Mouse (Mus musculus): ENCODE measurements around the gene Lrrc3. TPM values are rescaled to one million over a fixed set of nuclear protein-coding genes. Genes with fewer than 3 reads are reported as not detected.

Gene Lrrc3
- polyA plus RNA-seq, 1 experiment from 2014 or later: 3.7 TPM

Other genes with a start within 250 kb of the Lrrc3 start
- 1.0 and 1.3 TPM in 2 replicates for gene Tspear, start 216.0 kb downstream of the Lrrc3 start, polyA plus RNA-seq (2014; fragmentation: Nextera tagmentation; extraction: Ambion mirVana)
- not detected in 2 replicates for gene Gm19402, start 211.8 kb downstream of the Lrrc3 start, polyA plus RNA-seq (2014; fragmentation: Nextera tagmentation; extraction: Ambion mirVana)
- not detected in 2 replicates for gene Gm9508, start 205.3 kb downstream of the Lrrc3 start, polyA plus RNA-seq (2014; fragmentation: Nextera tagmentation; extraction: Ambion mirVana)
- not detected in 2 replicates for gene Gm10272, start 195.9 kb downstream of the Lrrc3 start, polyA plus RNA-seq (2014; fragmentation: Nextera tagmentation; extraction: Ambion mirVana)
- gene Gm10024, start 191.1 kb downstream of the Lrrc3 start, polyA plus RNA-seq (2014; fragmentation: Nextera tagmentation; extraction: Ambion mirVana): 0.57 TPM in 1 of 2 replicates, not detected in the other
- not detected in 2 replicates for gene Gm10142, start 186.7 kb downstream of the Lrrc3 start, polyA plus RNA-seq (2014; fragmentation: Nextera tagmentation; extraction: Ambion mirVana)
- gene Krtap12-1, start 181.9 kb downstream of the Lrrc3 start, polyA plus RNA-seq (2014; fragmentation: Nextera tagmentation; extraction: Ambion mirVana): not detected in 2 replicates
- not detected in 2 replicates for gene Gm10100, start 176.1 kb downstream of the Lrrc3 start, polyA plus RNA-seq (2014; fragmentation: Nextera tagmentation; extraction: Ambion mirVana)
- gene Gm18596, start 159.9 kb downstream of the Lrrc3 start, polyA plus RNA-seq (2014; fragmentation: Nextera tagmentation; extraction: Ambion mirVana): not detected in 2 replicates
- not detected in 2 replicates for gene Gm9736, start 151.2 kb downstream of the Lrrc3 start, polyA plus RNA-seq (2014; fragmentation: Nextera tagmentation; extraction: Ambion mirVana)
- gene Gm3233, start 142.9 kb downstream of the Lrrc3 start, polyA plus RNA-seq (2014; fragmentation: Nextera tagmentation; extraction: Ambion mirVana): not detected in 2 replicates
- not detected in 2 replicates for gene Gm3238, start 131.2 kb downstream of the Lrrc3 start, polyA plus RNA-seq (2014; fragmentation: Nextera tagmentation; extraction: Ambion mirVana)
- gene Gm7138, start 125.6 kb downstream of the Lrrc3 start, polyA plus RNA-seq (2014; fragmentation: Nextera tagmentation; extraction: Ambion mirVana): not detected in 2 replicates
- not detected in 2 replicates for gene Gm3250, start 120.0 kb downstream of the Lrrc3 start, polyA plus RNA-seq (2014; fragmentation: Nextera tagmentation; extraction: Ambion mirVana)
- not detected in 2 replicates for gene Gm7137, start 114.3 kb downstream of the Lrrc3 start, polyA plus RNA-seq (2014; fragmentation: Nextera tagmentation; extraction: Ambion mirVana)
- gene Gm9639, start 107.5 kb downstream of the Lrrc3 start, polyA plus RNA-seq (2014; fragmentation: Nextera tagmentation; extraction: Ambion mirVana): not detected in 2 replicates
- gene Gm19668, start 103.4 kb downstream of the Lrrc3 start, polyA plus RNA-seq (2014; fragmentation: Nextera tagmentation; extraction: Ambion mirVana): not detected in 2 replicates
- gene Gm9507, start 90.7 kb downstream of the Lrrc3 start, polyA plus RNA-seq (2014; fragmentation: Nextera tagmentation; extraction: Ambion mirVana): not detected in 2 replicates
- not detected in 2 replicates for gene Gm2696, start 87.9 kb downstream of the Lrrc3 start, polyA plus RNA-seq (2014; fragmentation: Nextera tagmentation; extraction: Ambion mirVana)
- not detected in 2 replicates for gene Krtap10-4, start 75.4 kb downstream of the Lrrc3 start, polyA plus RNA-seq (2014; fragmentation: Nextera tagmentation; extraction: Ambion mirVana)
- not detected in 2 replicates for gene Krtap10-10, start 66.6 kb downstream of the Lrrc3 start, polyA plus RNA-seq (2014; fragmentation: Nextera tagmentation; extraction: Ambion mirVana)
- gene Gm36176, start 55.7 kb downstream of the Lrrc3 start, polyA plus RNA-seq (2014; fragmentation: Nextera tagmentation; extraction: Ambion mirVana): not detected in 2 replicates
- gene Gm10318, start 49.7 kb downstream of the Lrrc3 start, polyA plus RNA-seq (2014; fragmentation: Nextera tagmentation; extraction: Ambion mirVana): 0.33 TPM in 1 of 2 replicates, not detected in the other
- gene Gm3285, start 40.6 kb downstream of the Lrrc3 start, polyA plus RNA-seq (2014; fragmentation: Nextera tagmentation; extraction: Ambion mirVana): 0.28 TPM in 1 of 2 replicates, not detected in the other
- 0.41 and 1.4 TPM in 2 replicates for gene Trpm2, start 68.0 kb upstream of the Lrrc3 start, polyA plus RNA-seq (2014; fragmentation: Nextera tagmentation; extraction: Ambion mirVana)
- 27.5 and 29.1 TPM in 2 replicates for gene 1810043G02Rik, start 76.0 kb upstream of the Lrrc3 start, polyA plus RNA-seq (2014; fragmentation: Nextera tagmentation; extraction: Ambion mirVana)
- 87.0 and 114 TPM in 2 replicates for gene Pfkl, start 107.5 kb upstream of the Lrrc3 start, polyA plus RNA-seq (2014; fragmentation: Nextera tagmentation; extraction: Ambion mirVana)
- gene Dnmt3l, start 139.4 kb upstream of the Lrrc3 start, polyA plus RNA-seq (2014; fragmentation: Nextera tagmentation; extraction: Ambion mirVana): 0.25 TPM in 1 of 2 replicates, not detected in the other
- gene Aire, start 141.1 kb upstream of the Lrrc3 start, polyA plus RNA-seq (2014; fragmentation: Nextera tagmentation; extraction: Ambion mirVana): 0.24 TPM in 1 of 2 replicates, not detected in the other
- 4.9 and 5.5 TPM in 2 replicates for gene Icosl, start 166.8 kb upstream of the Lrrc3 start, polyA plus RNA-seq (2014; fragmentation: Nextera tagmentation; extraction: Ambion mirVana)

All from embryonic facial prominence, embryonic 14.5 days (tissue).